Mouse (Mus musculus): ENCODE measurements around the gene Hp1bp3. TPM values are rescaled to one million over a fixed set of nuclear protein-coding genes. Genes with fewer than 3 reads are reported as not detected.

Hp1bp3 gene
- 100 to 1,000 TPM; 193 to 197 TPM for polyA plus RNA-seq (2017; shearing (Covaris generic))

GRCm38 (mm10) chr4:138216200-138216890, at the start of gene Hp1bp3:
TSS of gene Hp1bp3 (plus strand) at chr4:138216296.

GRCm38 (mm10) chr4:138250088-138250960, 34.2 kb downstream of the Hp1bp3 start, which contains the start of the genes Sh2d5 and Kif17:
TSS of gene Sh2d5 (plus strand) at chr4:138250403.
TSS of gene Kif17 (plus strand) at chr4:138250435.

Other genes with a start within 250 kb of the Hp1bp3 start
- gene Eif4g3, start 223.3 kb upstream of the Hp1bp3 start, polyA plus RNA-seq (2017; shearing (Covaris generic)), result 10 to 100 TPM; 63.0 to 73.7 TPM
- gene Sh2d5, start 34.1 kb downstream of the Hp1bp3 start, polyA plus RNA-seq (2017; shearing (Covaris generic)), result 1 to 10 TPM in 1 of 2 experiments, under 1 TPM in 1; 0.43 to 1.7 TPM
- 1 to 10 TPM in 1 of 2 experiments, under 1 TPM in 1; 0.27 to 1.1 TPM for gene Kif17, start 34.1 kb downstream of the Hp1bp3 start, polyA plus RNA-seq (2017; shearing (Covaris generic))
- 100 to 1,000 TPM; 191 to 194 TPM for gene Ddost, start 88.4 kb downstream of the Hp1bp3 start, polyA plus RNA-seq (2017; shearing (Covaris generic))
- 100 to 1,000 TPM in 1 of 2 experiments, 10 to 100 TPM in 1; 94.5 to 112 TPM for gene Pink1, start 110.0 kb downstream of the Hp1bp3 start, polyA plus RNA-seq (2017; shearing (Covaris generic))
- 1 to 10 TPM in 1 of 2 experiments, not detected in 1; 1.3 TPM for gene Cda, start 151.7 kb downstream of the Hp1bp3 start, polyA plus RNA-seq (2017; shearing (Covaris generic))
- under 1 TPM in 1 of 2 experiments, not detected in 1; 0.72 TPM for gene Fam43b, start 180.2 kb downstream of the Hp1bp3 start, polyA plus RNA-seq (2017; shearing (Covaris generic))
- 10 to 100 TPM; 10.2 to 10.5 TPM for gene Mul1, start 218.4 kb downstream of the Hp1bp3 start, polyA plus RNA-seq (2017; shearing (Covaris generic))
- gene Camk2n1, start 238.0 kb downstream of the Hp1bp3 start, polyA plus RNA-seq (2017; shearing (Covaris generic)), result 1 to 10 TPM in 1 of 2 experiments, under 1 TPM in 1; 0.82 to 1.2 TPM